Mouse (Mus musculus) stomach, embryonic 14.5 days (tissue): ENCODE data around the gene Mrps18c. TPM values are rescaled to one million over a fixed set of nuclear protein-coding genes. Genes with fewer than 3 reads are reported as not detected.

ENCODE experiments used
- ATAC-seq: fragments of 200-750 bp; cut with Nextera tagmentation; 2 replicates; pipeline ENCODE4 v1.8.0; 2017; ENCODE audit warnings: low read depth, moderate TSS enrichment; ENCODE audit not compliant: insufficient number of reproducible peaks, insufficient read depth, low FRiP score
- H3K27ac ChIP-seq: fragments of 300-500 bp; sonication (generic); 2 replicates; pipeline ENCODE4 v1.5.1; 2014; ENCODE audit warnings: mild to moderate bottlenecking, low read length, moderate library complexity, mixed read lengths
- H3K27me3 ChIP-seq: fragments of 300-500 bp; sonication (generic); 2 replicates; pipeline ENCODE4 v1.6.1; 2014; ENCODE audit warnings: low read length, control low read depth, mixed read lengths; ENCODE audit not compliant: control insufficient read depth, insufficient read depth
- H3K36me3 ChIP-seq: fragments of 300-500 bp; sonication (generic); 2 replicates; pipeline ENCODE4 v1.6.1; 2014; ENCODE audit warnings: mild to moderate bottlenecking, control low read depth, low read length, moderate library complexity, mixed read lengths; ENCODE audit not compliant: control insufficient read depth, insufficient read depth
- H3K4me1 ChIP-seq: fragments of 300-500 bp; sonication (generic); 2 replicates; pipeline ENCODE4 v1.6.1; 2014; ENCODE audit warnings: low read length, control low read depth, mixed read lengths; ENCODE audit not compliant: control insufficient read depth, insufficient read depth
- H3K4me2 ChIP-seq: fragments of 300-500 bp; sonication (generic); replicated peaks from 2 replicates; pipeline ENCODE4 v1.6.1; 2014; ENCODE audit warnings: low read depth, low read length, control low read depth
- H3K4me3 ChIP-seq: fragments of 300-500 bp; sonication (generic); 2 replicates; pipeline ENCODE4 v1.5.1; 2014; ENCODE audit warnings: low read depth, low read length, control low read depth
- H3K9ac ChIP-seq: fragments of 300-500 bp; sonication (generic); replicated peaks from 2 replicates; pipeline ENCODE4 v1.6.1; 2014; ENCODE audit warnings: low read depth, mild to moderate bottlenecking, control low read depth, low read length, moderate library complexity, mixed read lengths
- H3K9me3 ChIP-seq: fragments of 300-500 bp; sonication (generic); 2 replicates; pipeline ENCODE4 v1.6.1; 2016; ENCODE audit warnings: low read depth, low read length, control low read depth; ENCODE audit not compliant: control insufficient read depth
- WGBS: fragments of 180-500 bp; shearing (Covaris S2); extraction: QIAGEN DNeasy Blood & Tissue Kit; methylation state at CpG from one replicate; pipeline ENCODE4 v1.1.7; 2014; 5-methylcytosine and 5-hydroxymethylcytosine counted together
- polyA plus RNA-seq: library from polyadenylated mRNA; unstranded; fragments of >200 nt; fragmentation: Nextera tagmentation; extraction: Ambion mirVana; gene quantifications from 2 replicates; pipeline ENCODE4 v1.2.1, GENCODE M21; 2014

The Mrps18c gene
- polyA plus RNA-seq, 1 experiment from 2014 or later: 176 TPM

GRCm38 (mm10) chr5:100819568-100820480 is 21.4 kb downstream of the Mrps18c start:
- peak overlapping the region; percentile 69 for H3K4me2 ChIP-seq
- peak overlapping the region; percentile 91 for H3K9ac ChIP-seq
- no peaks in the 10 kb centered on the region for H3K4me1 ChIP-seq
- no peaks in the 10 kb centered on the region for H3K27me3 ChIP-seq
- peak overlapping the region; percentile 46; the same call in 1 of the 2 replicates for H3K27ac ChIP-seq
- peaks cover 6% of the 10 kb centered on the region; the same call in 1 of the 2 replicates for H3K36me3 ChIP-seq
- ATAC-seq: no peak
- 28% methylated on average over 16 of the region's 16 CpGs for WGBS
- H3K9me3 ChIP-seq: no peaks in the 10 kb centered on the region
- H3K4me3 ChIP-seq: peak overlapping the region; percentile 87

DNA sequence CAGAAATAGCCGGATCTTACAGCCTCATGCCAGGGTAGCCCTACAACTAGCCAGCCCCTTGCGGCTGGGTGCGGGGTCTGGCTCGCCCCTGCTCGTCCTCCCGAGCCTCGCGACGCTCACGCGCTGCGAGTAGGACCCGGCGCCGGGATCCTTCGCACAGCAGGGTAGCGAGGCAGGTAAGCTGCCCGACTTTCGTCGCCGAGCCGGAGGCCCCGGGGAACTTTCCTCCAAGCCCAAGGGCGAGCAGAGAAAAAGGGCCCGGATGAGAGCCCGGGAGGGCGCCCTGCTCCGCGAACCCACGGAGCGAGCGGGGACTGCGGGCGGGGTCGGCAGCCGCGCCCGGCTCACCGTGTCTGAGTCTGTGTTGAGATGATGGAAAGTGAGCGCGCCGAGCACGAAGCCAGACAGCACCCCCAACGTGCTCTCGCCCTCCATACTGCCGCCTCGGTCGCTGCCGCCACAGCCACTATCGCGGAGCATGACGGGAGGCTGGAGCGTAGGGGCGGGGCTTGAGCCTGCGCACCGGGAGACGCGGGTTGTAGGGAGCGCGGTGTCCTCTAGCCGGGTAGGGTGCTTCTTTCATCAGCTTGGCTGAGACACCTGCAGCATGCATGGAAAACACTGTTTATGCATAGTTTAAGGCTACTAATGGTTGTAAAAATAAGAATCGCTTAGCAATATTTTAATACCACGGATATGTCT is 22.2 kb downstream of the Mrps18c start, which contains the start of gene Abraxas1:
TSS of gene Abraxas1 (minus strand) at position 483 of the 702 bp plus-strand sequence.
- H3K9me3 ChIP-seq: no peaks in the 10 kb centered on the region
- H3K4me3 ChIP-seq: peak within 1 kb of the TSS; percentile 87
- ATAC-seq: peak; percentile 97
- H3K9ac ChIP-seq: peak within 1 kb of the TSS; percentile 91
- H3K27me3 ChIP-seq: no peaks in the 10 kb centered on the region
- peak within 1 kb of the TSS; percentile 69 for H3K4me2 ChIP-seq
- peak within 1 kb of the TSS; percentile 46 for H3K27ac ChIP-seq
- WGBS: under 1% methylated on average over 63 of the region's 63 CpGs
- H3K4me1 ChIP-seq: no peaks in the 10 kb centered on the region
- 0 out of 2 replicates have a peak, but pooled peaks cover 5% of the 10 kb centered on the region for H3K36me3 ChIP-seq

- no peak for ATAC-seq
- 77% methylated on average over 8 of the region's 8 CpGs for WGBS
- Histone ChIP-seq H3K4me2 (peak overlapping the region; percentile 69), H3K27ac (no peak overlapping the region), H3K4me3 (peak overlapping the region; percentile 87; the same call in 1 of the 2 replicates), H3K9ac (no peak overlapping the region), H3K4me1 (no peaks in the 10 kb centered on the region), H3K9me3 (no peaks in the 10 kb centered on the region), H3K36me3 (no peaks in the 10 kb centered on the region), H3K27me3 (no peaks in the 10 kb centered on the region)
Observed at GRCm38 (mm10) chr5:100821375-100821774, 22.9 kb downstream of the Mrps18c start.

DNA sequence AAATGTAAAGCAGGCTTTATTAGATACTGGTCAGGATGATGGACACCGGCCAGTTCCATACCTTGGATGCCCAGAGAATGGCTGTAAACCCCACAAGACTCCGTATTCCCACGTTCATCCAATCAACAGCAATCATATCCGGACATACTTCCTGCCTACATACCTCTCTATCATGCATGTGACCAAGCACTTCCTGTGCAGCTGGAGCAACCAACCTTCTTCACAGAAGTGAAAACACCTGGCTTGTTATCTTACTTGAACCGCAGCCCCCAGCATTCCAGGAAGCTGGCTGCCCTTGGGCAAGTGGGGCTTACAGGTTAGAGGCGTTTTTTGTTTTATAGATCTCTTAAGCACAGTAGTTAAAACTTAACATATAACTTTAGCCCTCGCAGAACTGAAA is 24.4 kb downstream of the Mrps18c start:
- H3K9ac ChIP-seq: no peak overlapping the region
- H3K9me3 ChIP-seq: no peaks in the 10 kb centered on the region
- WGBS: 87% methylated on average over 7 of the region's 7 CpGs
- H3K36me3 ChIP-seq: no peaks in the 10 kb centered on the region
- no peaks in the 10 kb centered on the region for H3K27me3 ChIP-seq
- no peak for ATAC-seq
- H3K4me1 ChIP-seq: no peaks in the 10 kb centered on the region
- no peak overlapping the region for H3K27ac ChIP-seq
- H3K4me2 ChIP-seq: no peak overlapping the region
- H3K4me3 ChIP-seq: no peak overlapping the region

DNA sequence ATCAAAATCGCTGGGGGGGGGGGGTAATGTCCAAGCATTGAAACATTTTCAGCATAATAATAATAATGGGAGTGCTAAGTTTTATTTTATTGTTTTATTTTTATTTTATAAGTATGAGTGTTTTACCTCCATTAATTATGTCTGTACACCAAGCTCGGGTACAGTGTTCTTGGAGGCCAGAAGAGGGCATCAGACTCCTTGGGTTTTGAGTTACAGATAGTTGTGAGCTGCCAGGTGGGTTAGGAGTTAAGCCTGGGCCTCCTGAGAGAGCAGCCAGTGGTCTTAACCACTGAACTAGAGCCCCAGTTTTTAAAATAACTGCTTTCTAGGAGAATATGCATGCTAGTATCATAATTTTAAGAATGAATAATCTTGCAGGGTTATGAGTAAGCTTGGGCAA is 27.5 kb downstream of the Mrps18c start:
- H3K4me2 ChIP-seq: no peak overlapping the region
- H3K27me3 ChIP-seq: no peaks in the 10 kb centered on the region
- H3K36me3 ChIP-seq: no peaks in the 10 kb centered on the region
- H3K9me3 ChIP-seq: no peaks in the 10 kb centered on the region
- no peaks in the 10 kb centered on the region for H3K4me1 ChIP-seq
- no peak overlapping the region for H3K9ac ChIP-seq
- no peak overlapping the region for H3K4me3 ChIP-seq
- 22% methylated on average over 2 of the region's 2 CpGs for WGBS
- ATAC-seq: no peak
- H3K27ac ChIP-seq: no peak overlapping the region

GRCm38 (mm10) chr5:100826531-100826930 is 28.1 kb downstream of the Mrps18c start:
- 60% methylated on average over 7 of the region's 7 CpGs for WGBS
- Histone ChIP-seq H3K4me1 (no peaks in the 10 kb centered on the region), H3K9me3 (no peaks in the 10 kb centered on the region), H3K4me3 (no peak overlapping the region), H3K4me2 (no peak overlapping the region), H3K27me3 (no peaks in the 10 kb centered on the region), H3K36me3 (no peaks in the 10 kb centered on the region), H3K9ac (no peak overlapping the region), H3K27ac (no peak overlapping the region)
- ATAC-seq: no peak

GRCm38 (mm10) chr5:100828701-100829100 is 30.3 kb downstream of the Mrps18c start:
- 81% methylated on average over 3 of the region's 3 CpGs for WGBS
- Histone ChIP-seq H3K36me3 (no peaks in the 10 kb centered on the region), H3K9ac (no peak overlapping the region), H3K4me2 (no peak overlapping the region), H3K9me3 (no peaks in the 10 kb centered on the region), H3K27ac (no peak overlapping the region), H3K27me3 (no peaks in the 10 kb centered on the region), H3K4me1 (no peaks in the 10 kb centered on the region), H3K4me3 (no peak overlapping the region)
- ATAC-seq: no peak

DNA sequence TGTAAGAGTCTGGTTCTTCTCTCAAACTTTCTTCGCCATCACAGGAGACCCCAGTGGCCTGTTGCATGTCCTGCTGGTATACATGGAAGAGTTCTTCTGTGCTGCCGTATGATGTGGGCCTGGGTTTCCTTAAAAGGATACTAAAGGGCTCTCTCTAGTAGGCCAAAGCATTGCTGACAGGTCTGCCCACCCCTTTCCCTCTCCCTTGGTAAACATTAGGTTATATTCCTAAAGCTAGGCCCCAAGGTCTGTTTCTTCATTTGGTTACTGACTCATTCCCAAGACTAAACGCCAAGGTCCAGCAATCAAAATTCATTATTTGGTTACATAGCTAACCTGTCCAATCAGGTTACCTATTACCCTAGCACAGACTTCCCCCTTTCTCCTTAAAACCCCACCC is 34.3 kb downstream of the Mrps18c start:
- Histone ChIP-seq H3K4me3 (no peak overlapping the region), H3K36me3 (no peaks in the 10 kb centered on the region), H3K27me3 (no peaks in the 10 kb centered on the region), H3K27ac (no peak overlapping the region), H3K9ac (no peak overlapping the region), H3K4me1 (0 out of 2 replicates have a peak, but pooled peaks cover 4% of the 10 kb centered on the region), H3K9me3 (no peaks in the 10 kb centered on the region), H3K4me2 (no peak overlapping the region)
- WGBS: 72% methylated on average over 3 of the region's 3 CpGs
- ATAC-seq: no peak
